ENCODE assay signal across 9 mouse cellular contexts in the genomic region with DNA sequence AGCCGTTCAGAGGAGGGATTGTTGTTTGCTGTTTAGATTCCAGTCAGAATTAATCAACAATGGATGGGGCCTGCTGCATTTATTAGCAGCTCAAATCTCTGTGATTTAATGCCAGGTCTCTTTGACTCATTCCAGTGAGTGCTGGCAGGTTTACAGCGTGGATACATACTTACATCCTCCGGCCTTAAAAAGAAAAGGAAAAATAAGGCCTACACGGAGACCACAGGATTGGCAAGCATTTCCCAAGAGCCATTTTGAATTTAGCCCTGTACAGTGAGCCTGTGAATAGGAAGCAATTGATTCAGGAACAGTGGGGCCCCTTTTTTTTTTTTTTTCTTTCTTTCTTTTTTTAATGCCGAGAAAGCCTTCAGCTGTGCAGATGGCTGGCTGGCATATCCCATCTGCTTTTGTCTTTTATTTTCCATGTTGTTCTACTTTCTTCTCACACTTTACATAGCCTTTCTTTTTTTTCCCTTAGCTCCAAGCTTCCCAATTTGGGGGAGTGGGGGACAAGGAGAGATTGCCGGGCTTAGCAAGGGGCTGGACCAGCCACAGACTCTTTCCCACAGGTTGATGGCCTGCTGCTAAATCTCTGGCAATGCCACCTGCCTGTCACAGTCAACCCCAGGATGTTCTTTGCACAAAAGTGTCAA.
DNase-seq lines count a peak whose midpoint lies in the region; ATAC-seq and TF ChIP-seq lines count a peak whose summit lies in the region.
"Had no signal": no experiment of that assay in that cellular context is flagged by ENCODE, and none has a peak within 500 bp of the region (broad histone marks: within the 10 kb centered on the region; RNA-seq: fewer than 3 reads in every experiment).

No protein-coding gene starts in this region.

- no peaks in the 10 kb centered on the region for H3K4me1 ChIP-seq in embryonic facial prominence, embryonic 10.5 days
- H3K4me1 ChIP-seq: heart, embryonic 15.5 days had no signal

- no peaks in the 10 kb centered on the region for H3K36me3 ChIP-seq in embryonic facial prominence, embryonic 10.5 days (replicated peaks)
- H3K36me3 ChIP-seq: heart, embryonic 15.5 days had no signal

- H3K27me3 ChIP-seq in embryonic facial prominence, embryonic 10.5 days (replicated peaks; ENCODE audit: low read depth, poor library complexity, severe bottlenecking): no peaks in the 10 kb centered on the region
- H3K27me3 ChIP-seq: heart, embryonic 15.5 days had no signal

- WGBS in embryonic facial prominence, embryonic 10.5 days: 73% methylated on average over 6 of the region's 6 CpGs

- no peak overlapping the region for H3K4me3 ChIP-seq in embryonic facial prominence, embryonic 10.5 days
- no peak overlapping the region for H3K4me3 ChIP-seq in layer of hippocampus, adult 2 months
- H3K4me3 ChIP-seq: heart, embryonic 15.5 days had no signal

- no peak overlapping the region for H3K27ac ChIP-seq in embryonic facial prominence, embryonic 10.5 days (replicated peaks)
- peak overlapping the region; percentile 80 for H3K27ac ChIP-seq in layer of hippocampus, adult 2 months
- H3K27ac ChIP-seq: heart, embryonic 15.5 days had no signal

- peak; percentile 24 to 31 for DNase-seq in left cerebral cortex, adult 18-20 months (ENCODE audit: low spot score in 2 of 2)
- no peak for DNase-seq in left cerebral cortex, adult 11 months (ENCODE audit: low spot score)
- peak; percentile 2 for DNase-seq in embryonic facial prominence, embryonic 10.5 days (ENCODE audit: low spot score)
- DNase-seq in layer of hippocampus, adult 2 months (ENCODE audit: low spot score in 2 of 2): peak; percentile 25 to 63
- peak; percentile 44 to 46 for DNase-seq in right cerebral cortex, adult 2 months (ENCODE audit: low spot score in 2 of 2)
- no peak for DNase-seq in heart, postnatal 14 days
- DNase-seq in natural killer cell, adult 2 months (ENCODE audit: low spot score in 2 of 2): no peak

- no peak for TF ChIP-seq CTCF in layer of hippocampus, adult 2 months (conservative IDR thresholded peaks at IDR 0.05)

- H3K9me3 ChIP-seq in embryonic facial prominence, embryonic 10.5 days: no peaks in the 10 kb centered on the region
- H3K9me3 ChIP-seq: heart, embryonic 15.5 days had no signal

- intact Hi-C loops in heart, postnatal 14 days (cut with DNase I): no loop called here

- no peak for ATAC-seq in CD4-positive, CD25-positive, alpha-beta regulatory T cell, adult 4 months

Comparison
In these comparisons a context has a peak if more than half of its experiments do, and no peak if none do; other contexts are left out.
1. DNase-seq: peak in left cerebral cortex, adult 18-20 months (2 of 2), embryonic facial prominence, embryonic 10.5 days (single experiment), layer of hippocampus, adult 2 months (2 of 2) and right cerebral cortex, adult 2 months (2 of 2); none in left cerebral cortex, adult 11 months (single experiment), heart, postnatal 14 days (0 of 2) and natural killer cell, adult 2 months (0 of 2).